Mouse (Mus musculus) kidney, embryonic 14.5 days (tissue): Measurements from ENCODE around the gene Snx33. TPM values are rescaled to one million over a fixed set of nuclear protein-coding genes. Genes with fewer than 3 reads are reported as not detected.

Experiments
- ATAC-seq: fragments of 200-750 bp; cut with Nextera tagmentation; 2 replicates; pipeline ENCODE4 v1.8.0; 2017; ENCODE audit warnings: moderate number of reproducible peaks, mild to moderate bottlenecking, moderate TSS enrichment, moderate library complexity; ENCODE audit not compliant: low FRiP score, low TSS enrichment
- H3K27ac ChIP-seq: fragments of 300-500 bp; sonication (generic); 2 replicates; pipeline ENCODE4 v1.5.1; 2014; ENCODE audit warnings: low read depth, mild to moderate bottlenecking, low read length, moderate library complexity, mixed read lengths
- H3K27me3 ChIP-seq: fragments of 300-500 bp; sonication (generic); 2 replicates; pipeline ENCODE4 v1.6.1; 2014; ENCODE audit warnings: mild to moderate bottlenecking, low read length; ENCODE audit not compliant: control insufficient read depth, insufficient read depth
- H3K36me3 ChIP-seq: fragments of 300-500 bp; sonication (generic); 2 replicates; pipeline ENCODE4 v1.6.1; 2014; ENCODE audit warnings: low read length, mixed read lengths; ENCODE audit not compliant: control insufficient read depth, insufficient read depth
- H3K4me1 ChIP-seq: fragments of 300-500 bp; sonication (generic); 2 replicates; pipeline ENCODE4 v1.6.1; 2014; ENCODE audit warnings: low read length, mixed read lengths; ENCODE audit not compliant: control insufficient read depth, insufficient read depth
- H3K4me2 ChIP-seq: fragments of 300-500 bp; sonication (generic); replicated peaks from 2 replicates; pipeline ENCODE4 v1.6.1; 2014; ENCODE audit warnings: low read depth, mild to moderate bottlenecking, low read length
- H3K4me3 ChIP-seq: fragments of 300-500 bp; sonication (generic); 2 replicates; pipeline ENCODE4 v1.5.1; 2014; ENCODE audit warnings: mild to moderate bottlenecking, low read length
- H3K9ac ChIP-seq: fragments of 300-500 bp; sonication (generic); 2 replicates; pipeline ENCODE4 v1.6.1; 2014; ENCODE audit warnings: low read depth, mild to moderate bottlenecking, low read length, moderate library complexity
- H3K9me3 ChIP-seq: fragments of 300-500 bp; sonication (generic); 2 replicates; pipeline ENCODE4 v1.6.1; 2016; ENCODE audit warnings: low read length; ENCODE audit not compliant: control insufficient read depth
- WGBS: fragments of 180-500 bp; shearing (Covaris S2); extraction: QIAGEN DNeasy Blood & Tissue Kit; methylation state at CpG from one replicate; pipeline ENCODE4 v1.1.7; 2014; 5-methylcytosine and 5-hydroxymethylcytosine counted together
- polyA plus RNA-seq: library from polyadenylated mRNA; unstranded; fragments of >200 nt; fragmentation: Nextera tagmentation; extraction: Ambion mirVana; gene quantifications from 2 replicates; pipeline ENCODE4 v1.2.1, GENCODE M21; 2014

Snx33 gene
- polyA plus RNA-seq, 1 experiment from 2014 or later: 8.3 TPM

- H3K27me3 ChIP-seq: no peaks in the 10 kb centered on the region
- peaks cover 24% of the 10 kb centered on the region for H3K4me1 ChIP-seq
- H3K27ac ChIP-seq: no peak overlapping the region
- no peaks in the 10 kb centered on the region for H3K9me3 ChIP-seq
- 15% methylated on average over 4 of the region's 4 CpGs for WGBS
- H3K36me3 ChIP-seq: peaks cover 6% of the 10 kb centered on the region; the same call in 1 of the 2 replicates
- no peak overlapping the region for H3K4me3 ChIP-seq
- no peak for ATAC-seq
- H3K9ac ChIP-seq: no peak overlapping the region
- H3K4me2 ChIP-seq: no peak overlapping the region
Observed at GRCm38 (mm10) chr9:56929496-56929895, 1.3 kb upstream of the Snx33 start.

GRCm38 (mm10) chr9:56927191-56928012, 769 bp downstream of the Snx33 start:
- Histone ChIP-seq H3K4me2 (peak overlapping the region; percentile 71), H3K4me1 (peaks cover 40% of the 10 kb centered on the region), H3K4me3 (peak overlapping the region; percentile 44), H3K36me3 (peaks cover 7% of the 10 kb centered on the region; the same call in 1 of the 2 replicates), H3K9ac (peak overlapping the region; percentile 64), H3K9me3 (no peaks in the 10 kb centered on the region), H3K27me3 (no peaks in the 10 kb centered on the region), H3K27ac (peak overlapping the region; percentile 87)
- ATAC-seq: peak; percentile 33
- under 1% methylated on average over 35 of the region's 35 CpGs for WGBS

- Histone ChIP-seq H3K9ac (0 out of 2 replicates have a peak overlapping the region, but pooled peaks have one; percentile 64), H3K4me1 (peaks cover 40% of the 10 kb centered on the region), H3K27me3 (no peaks in the 10 kb centered on the region), H3K9me3 (peaks cover 4% of the 10 kb centered on the region; the same call in 1 of the 2 replicates), H3K4me2 (peak overlapping the region; percentile 71), H3K27ac (no peak overlapping the region; the same call in 1 of the 2 replicates), H3K36me3 (peaks cover 16% of the 10 kb centered on the region; the same call in 1 of the 2 replicates), H3K4me3 (peak overlapping the region; percentile 44; the same call in 1 of the 2 replicates)
- WGBS: 88% methylated on average over 10 of the region's 10 CpGs
- ATAC-seq: no peak
Observed at GRCm38 (mm10) chr9:56926387-56926786, 1.8 kb downstream of the Snx33 start.

GRCm38 (mm10) chr9:56926025-56926360, 2.2 kb downstream of the Snx33 start:
- H3K4me3 ChIP-seq: peak overlapping the region; percentile 20; the same call in 1 of the 2 replicates
- H3K4me2 ChIP-seq: peak overlapping the region; percentile 71; the same call in 1 of the 2 replicates
- no peaks in the 10 kb centered on the region for H3K27me3 ChIP-seq
- H3K27ac ChIP-seq: no peak overlapping the region
- ATAC-seq: no peak
- WGBS: 92% methylated on average over 10 of the region's 10 CpGs
- peaks cover 17% of the 10 kb centered on the region; the same call in 1 of the 2 replicates for H3K36me3 ChIP-seq
- peaks cover 40% of the 10 kb centered on the region for H3K4me1 ChIP-seq
- no peak overlapping the region for H3K9ac ChIP-seq
- peaks cover 5% of the 10 kb centered on the region; the same call in 1 of the 2 replicates for H3K9me3 ChIP-seq

DNA sequence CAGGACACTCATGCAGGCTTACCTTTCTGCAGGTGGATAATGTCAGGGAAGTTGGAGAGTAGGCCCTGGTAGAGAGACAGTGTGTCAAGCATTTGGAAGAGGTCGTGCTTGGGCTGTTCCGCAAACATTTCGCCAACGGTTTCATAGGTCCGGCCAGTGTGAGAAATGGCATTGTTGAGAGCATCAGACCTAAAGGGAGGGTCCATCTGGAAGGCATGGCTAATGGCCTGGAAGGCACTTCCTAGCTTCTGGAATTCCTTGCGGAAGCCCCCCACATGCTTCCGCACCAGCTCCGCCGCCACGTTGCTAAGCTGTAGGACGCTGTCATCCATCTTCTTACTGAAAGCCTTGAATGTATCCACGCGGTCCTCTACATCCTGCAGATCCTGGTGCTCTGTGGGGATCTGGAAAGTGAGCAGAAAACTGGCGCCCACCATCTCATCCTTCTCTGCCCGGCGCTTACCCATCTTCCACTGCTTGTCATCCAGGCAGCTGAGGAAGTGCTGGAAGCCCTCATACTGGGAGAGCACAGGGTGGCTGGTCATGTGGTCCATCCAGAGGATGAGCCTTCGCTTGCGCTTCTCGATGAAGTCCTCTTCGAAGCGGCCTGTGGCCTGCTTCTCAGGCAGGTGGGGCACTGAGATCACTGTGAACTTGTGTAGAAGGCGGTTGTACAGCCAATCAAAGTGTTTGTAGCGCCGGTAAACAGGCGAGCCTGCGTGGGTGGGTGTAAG, 2.7 kb downstream of the Snx33 start:
- H3K9ac ChIP-seq: peak overlapping the region; percentile 31; the same call in 1 of the 2 replicates
- no peak for ATAC-seq
- 83% methylated on average over 26 of the region's 26 CpGs for WGBS

DNA sequence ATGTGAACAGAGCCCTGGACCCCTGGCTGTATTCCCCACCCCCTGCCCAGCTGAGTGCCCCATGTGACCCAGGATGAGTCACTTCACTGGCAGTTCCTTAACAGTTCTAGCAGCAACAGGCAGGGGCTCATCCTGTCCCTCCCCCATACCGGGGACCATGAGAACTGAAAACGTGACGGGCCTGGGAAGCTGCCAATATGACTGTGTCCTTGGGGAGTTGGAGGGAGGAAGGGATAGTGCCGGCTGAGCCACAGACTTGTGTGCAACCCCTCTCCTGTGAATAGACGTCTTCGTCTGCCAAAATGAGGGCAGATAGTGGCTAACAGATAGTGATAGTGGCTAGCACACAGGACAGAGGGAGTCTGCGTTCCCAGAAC, 3.5 kb downstream of the Snx33 start:
- H3K9ac ChIP-seq: peak overlapping the region; percentile 31; the same call in 1 of the 2 replicates
- WGBS: 18% methylated on average over 7 of the region's 7 CpGs
- peak overlapping the region; percentile 20 for H3K4me3 ChIP-seq
- no peaks in the 10 kb centered on the region for H3K27me3 ChIP-seq
- H3K9me3 ChIP-seq: peaks cover 5% of the 10 kb centered on the region; the same call in 1 of the 2 replicates
- no peak; the same call in 1 of the 2 replicates for ATAC-seq
- peaks cover 40% of the 10 kb centered on the region for H3K4me1 ChIP-seq
- H3K27ac ChIP-seq: no peak overlapping the region
- peak overlapping the region; percentile 71 for H3K4me2 ChIP-seq
- peaks cover 19% of the 10 kb centered on the region; the same call in 1 of the 2 replicates for H3K36me3 ChIP-seq

More for the DNA sequence above, 2.7 kb downstream of the Snx33 start:
- Histone ChIP-seq H3K4me1 (peaks cover 40% of the 10 kb centered on the region), H3K4me3 (peak overlapping the region; percentile 20), H3K27ac (no peak overlapping the region), H3K9me3 (peaks cover 5% of the 10 kb centered on the region; the same call in 1 of the 2 replicates), H3K36me3 (peaks cover 17% of the 10 kb centered on the region; the same call in 1 of the 2 replicates), H3K4me2 (peak overlapping the region; percentile 71), H3K27me3 (no peaks in the 10 kb centered on the region)

DNA sequence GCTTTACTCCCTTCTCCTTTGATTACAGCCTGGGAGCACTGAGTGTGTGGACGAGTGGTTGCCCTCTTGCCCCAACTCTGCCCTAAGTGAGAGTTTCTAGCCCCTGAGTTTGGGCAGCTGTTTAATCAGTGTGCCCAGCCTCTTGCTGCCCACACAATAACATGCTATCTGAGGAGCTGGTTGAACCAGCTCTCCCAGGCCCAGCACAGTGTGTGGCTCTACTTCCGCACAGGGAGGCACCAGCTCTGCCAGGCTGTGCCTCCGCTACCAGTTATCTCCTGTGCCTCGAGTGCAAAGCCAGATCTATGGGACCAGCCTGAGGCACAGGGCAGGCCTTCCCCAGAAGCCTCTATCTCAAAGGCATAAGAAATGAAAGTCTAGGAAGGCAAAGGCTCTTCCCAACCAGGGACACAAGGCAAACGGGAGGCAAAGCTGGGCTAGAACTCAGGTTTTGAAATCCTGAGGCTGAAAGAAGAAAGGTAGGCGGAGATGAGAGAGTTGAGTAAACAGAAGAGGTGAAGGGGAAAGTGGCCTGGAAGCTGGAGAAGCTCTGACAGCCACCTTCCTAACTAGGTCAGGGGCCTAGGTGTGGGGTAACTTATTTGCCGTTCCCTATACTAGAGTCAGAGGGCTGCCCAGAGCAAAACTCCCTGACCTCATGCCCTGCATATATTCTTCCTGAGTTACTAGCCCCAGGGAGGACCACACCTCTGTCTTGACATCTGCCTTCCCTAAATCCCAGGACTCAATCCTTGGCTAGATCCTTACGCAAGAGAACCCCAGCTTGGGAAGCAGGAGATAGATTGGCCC, 4.1 kb downstream of the Snx33 start:
- no peak for ATAC-seq
- peak overlapping the region; percentile 20 for H3K4me3 ChIP-seq
- H3K27ac ChIP-seq: peak overlapping the region; percentile 17; the same call in 1 of the 2 replicates
- H3K36me3 ChIP-seq: peaks cover 25% of the 10 kb centered on the region; the same call in 1 of the 2 replicates
- H3K4me1 ChIP-seq: peaks cover 40% of the 10 kb centered on the region
- 50% methylated on average over 8 of the region's 8 CpGs for WGBS
- H3K4me2 ChIP-seq: peak overlapping the region; percentile 71
- peak overlapping the region; percentile 31 for H3K9ac ChIP-seq
- peaks cover 5% of the 10 kb centered on the region; the same call in 1 of the 2 replicates for H3K9me3 ChIP-seq
- no peaks in the 10 kb centered on the region for H3K27me3 ChIP-seq

DNA sequence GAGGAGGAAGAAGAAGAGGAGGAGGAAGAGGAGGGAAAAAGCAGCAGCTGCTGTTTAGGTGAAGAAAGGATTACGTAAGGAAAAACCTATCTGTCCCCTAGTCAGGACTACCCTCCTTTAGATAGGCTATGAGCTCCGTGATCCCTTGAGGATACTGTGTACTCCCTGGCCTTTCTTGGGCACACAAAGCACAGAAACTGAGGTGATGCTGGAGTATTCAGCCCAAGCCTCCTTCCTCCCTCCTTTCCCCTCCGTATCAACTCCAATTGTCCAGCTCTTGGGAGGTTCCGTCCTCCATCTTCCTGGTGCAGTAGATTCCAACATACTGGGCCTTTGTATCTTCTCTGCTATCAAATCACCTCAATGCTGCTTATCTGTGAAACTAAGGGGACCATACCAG, 5.4 kb downstream of the Snx33 start:
- H3K9ac ChIP-seq: 0 out of 2 replicates have a peak overlapping the region, but pooled peaks have one; percentile 31
- ATAC-seq: no peak
- H3K4me2 ChIP-seq: peak overlapping the region; percentile 71; the same call in 1 of the 2 replicates
- peaks cover 40% of the 10 kb centered on the region for H3K4me1 ChIP-seq
- H3K36me3 ChIP-seq: peaks cover 38% of the 10 kb centered on the region
- WGBS: 89% methylated on average over 4 of the region's 4 CpGs
- peaks cover 5% of the 10 kb centered on the region; the same call in 1 of the 2 replicates for H3K9me3 ChIP-seq
- H3K27ac ChIP-seq: no peak overlapping the region
- no peak overlapping the region for H3K4me3 ChIP-seq
- no peaks in the 10 kb centered on the region for H3K27me3 ChIP-seq
